Mouse (Mus musculus): Measurements from ENCODE around the gene Trip10. TPM values are rescaled to one million over a fixed set of nuclear protein-coding genes. Genes with fewer than 3 reads are reported as not detected.

Gene Trip10
- polyA plus RNA-seq, 1 experiment: 61.1 TPM

DNA sequence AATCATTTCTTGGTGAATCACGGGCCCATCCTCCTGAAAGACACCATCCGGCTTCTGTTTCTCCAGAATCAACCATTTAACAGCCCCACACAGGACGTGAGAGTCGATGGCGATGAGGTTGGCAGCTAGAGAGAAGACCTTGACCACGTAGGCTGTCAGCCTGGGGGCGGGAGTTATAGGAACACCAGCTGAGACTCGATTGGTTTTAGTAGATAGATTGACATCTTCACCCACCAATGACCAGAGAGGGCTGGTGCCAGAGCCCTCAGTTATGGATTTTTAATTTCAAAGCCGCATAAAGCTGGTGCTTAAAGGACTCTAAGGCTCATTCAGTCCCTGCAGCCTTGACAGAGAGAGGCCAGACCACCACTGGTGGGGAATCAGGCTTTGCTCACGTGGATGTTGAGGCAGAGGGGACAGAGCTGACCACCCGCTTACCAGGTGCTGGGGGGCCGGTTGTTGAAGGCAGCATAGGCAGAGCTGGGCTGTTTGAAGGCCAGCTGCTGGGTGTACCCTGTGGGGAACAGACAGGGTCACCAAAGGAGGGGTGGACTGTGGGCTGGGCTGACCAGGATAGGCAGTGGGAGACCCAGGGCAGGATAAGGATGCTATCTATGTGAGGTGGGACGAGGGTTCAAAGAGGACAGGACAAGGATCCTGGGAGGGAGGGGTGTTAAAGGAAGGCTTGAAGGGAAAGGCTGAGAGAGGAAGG, 34.4 kb upstream of the Trip10 start:
- no peaks in the 10 kb centered on the region for H3K9me3 ChIP-seq (replicated peaks; ENCODE audit: control insufficient read depth, insufficient read depth, low read length, poor library complexity, severe bottlenecking)
- H3K4me3 ChIP-seq (ENCODE audit: low read depth, low read length): no peak overlapping the region
- TF ChIP-seq POLR2A (IDR thresholded peaks at IDR 0.05; ENCODE audit: insufficient read depth, low read length): no peak
- TF ChIP-seq EP300 (IDR thresholded peaks at IDR 0.05; ENCODE audit: insufficient read depth, low read depth, low read length): no peak
- no peak for TF ChIP-seq CTCF (IDR thresholded peaks at IDR 0.05; ENCODE audit: low read depth, low read length)
- H3K27me3 ChIP-seq (ENCODE audit: control insufficient read depth, insufficient read depth, low read length, poor library complexity, severe bottlenecking): no peaks in the 10 kb centered on the region
- no peak overlapping the region for H3K27ac ChIP-seq (ENCODE audit: insufficient read depth, low read length)
- H3K9ac ChIP-seq (ENCODE audit: low read depth, poor library complexity, severe bottlenecking): no peak overlapping the region
- H3K36me3 ChIP-seq (ENCODE audit: control insufficient read depth, insufficient read depth, low read length, poor library complexity, severe bottlenecking): no peaks in the 10 kb centered on the region
- no peaks in the 10 kb centered on the region for H3K4me1 ChIP-seq (ENCODE audit: control insufficient read depth, insufficient read depth, low read length)

DNA sequence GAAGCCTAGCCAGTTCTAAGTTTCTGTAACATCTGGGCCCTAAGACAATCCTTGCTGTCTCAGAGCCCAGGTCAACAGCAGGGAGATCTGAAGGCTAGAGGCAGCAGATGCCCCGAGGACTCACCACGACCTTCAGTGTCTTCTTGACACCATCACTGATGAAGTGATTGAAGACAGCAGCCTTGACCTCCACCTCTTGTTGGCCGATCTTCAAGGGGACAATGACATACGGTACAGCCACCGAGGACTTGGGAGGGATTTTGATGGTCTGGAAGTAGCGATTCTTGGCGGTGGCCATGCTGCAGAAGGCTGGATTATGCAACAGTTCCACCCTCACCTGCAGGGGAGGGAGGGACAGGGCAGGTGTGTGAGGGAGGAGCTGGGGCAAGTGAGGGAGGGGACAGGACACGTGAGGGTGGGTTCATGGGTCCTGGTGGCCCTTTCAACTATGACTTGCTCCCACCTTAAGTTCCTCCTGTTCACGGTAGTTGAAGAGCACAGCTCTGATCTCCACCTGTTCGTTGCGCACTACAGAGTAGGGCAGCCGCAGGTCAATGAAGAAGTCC, 30.8 kb upstream of the Trip10 start:
- Histone ChIP-seq H3K27ac (ENCODE audit: insufficient read depth, low read length) (no peak overlapping the region), H3K4me1 (ENCODE audit: control insufficient read depth, insufficient read depth, low read length) (no peaks in the 10 kb centered on the region), H3K4me3 (ENCODE audit: low read depth, low read length) (no peak overlapping the region), H3K36me3 (ENCODE audit: control insufficient read depth, insufficient read depth, low read length, poor library complexity, severe bottlenecking) (no peaks in the 10 kb centered on the region), H3K9me3 (replicated peaks; ENCODE audit: control insufficient read depth, insufficient read depth, low read length, poor library complexity, severe bottlenecking) (no peaks in the 10 kb centered on the region), H3K27me3 (ENCODE audit: control insufficient read depth, insufficient read depth, low read length, poor library complexity, severe bottlenecking) (no peaks in the 10 kb centered on the region), H3K9ac (ENCODE audit: low read depth, poor library complexity, severe bottlenecking) (no peak overlapping the region)
- TF ChIP-seq EP300 (IDR thresholded peaks at IDR 0.05; ENCODE audit: insufficient read depth, low read depth, low read length) (no peak), CTCF (IDR thresholded peaks at IDR 0.05; ENCODE audit: low read depth, low read length) (no peak), POLR2A (IDR thresholded peaks at IDR 0.05; ENCODE audit: insufficient read depth, low read length) (no peak)

DNA sequence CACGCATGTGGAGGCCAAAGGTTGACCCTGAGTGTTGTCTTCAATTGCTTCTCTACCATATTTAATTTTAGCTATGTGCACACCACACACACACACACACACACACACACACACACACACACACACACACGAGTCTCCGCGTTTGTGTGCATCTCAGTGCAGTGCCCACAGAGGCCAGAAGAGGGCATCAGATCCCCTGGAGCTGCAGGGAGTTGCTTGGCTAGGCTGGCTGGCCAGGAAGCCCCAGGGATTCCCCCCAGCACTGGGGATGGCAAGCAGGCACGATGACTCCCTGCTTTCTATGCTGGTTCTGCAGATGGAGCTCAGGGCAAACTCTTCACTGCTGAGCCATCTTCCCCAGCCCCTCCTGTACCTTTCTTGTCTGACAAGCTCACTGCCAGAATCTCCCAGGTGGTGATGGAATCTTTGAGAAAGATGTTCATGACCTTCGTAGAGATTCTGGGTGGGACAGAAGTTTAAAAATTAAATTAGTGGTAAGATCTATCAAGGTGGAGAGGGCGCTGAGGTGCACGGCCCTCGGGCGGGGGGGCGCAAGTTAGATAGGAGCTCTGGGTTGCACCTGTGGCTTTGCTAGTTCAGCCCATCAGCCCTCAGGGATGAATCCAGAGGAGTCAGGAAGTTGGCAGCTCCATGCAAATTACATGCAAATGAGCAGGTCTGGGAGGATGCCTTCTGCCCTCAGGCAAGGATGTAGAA, 29.9 kb upstream of the Trip10 start:
- Histone ChIP-seq H3K36me3 (ENCODE audit: control insufficient read depth, insufficient read depth, low read length, poor library complexity, severe bottlenecking) (no peaks in the 10 kb centered on the region), H3K4me3 (ENCODE audit: low read depth, low read length) (no peak overlapping the region), H3K27me3 (ENCODE audit: control insufficient read depth, insufficient read depth, low read length, poor library complexity, severe bottlenecking) (no peaks in the 10 kb centered on the region), H3K9me3 (replicated peaks; ENCODE audit: control insufficient read depth, insufficient read depth, low read length, poor library complexity, severe bottlenecking) (no peaks in the 10 kb centered on the region), H3K4me1 (ENCODE audit: control insufficient read depth, insufficient read depth, low read length) (no peaks in the 10 kb centered on the region), H3K27ac (ENCODE audit: insufficient read depth, low read length) (no peak overlapping the region), H3K9ac (ENCODE audit: low read depth, poor library complexity, severe bottlenecking) (no peak overlapping the region)
- no peak for TF ChIP-seq POLR2A (IDR thresholded peaks at IDR 0.05; ENCODE audit: insufficient read depth, low read length)
- 0 out of 2 replicates have a peak, but pooled peaks have one; percentile 10 for TF ChIP-seq EP300 (IDR thresholded peaks at IDR 0.05; ENCODE audit: insufficient read depth, low read depth, low read length)
- peak; percentile 76 for TF ChIP-seq CTCF (IDR thresholded peaks at IDR 0.05; ENCODE audit: low read depth, low read length)

DNA sequence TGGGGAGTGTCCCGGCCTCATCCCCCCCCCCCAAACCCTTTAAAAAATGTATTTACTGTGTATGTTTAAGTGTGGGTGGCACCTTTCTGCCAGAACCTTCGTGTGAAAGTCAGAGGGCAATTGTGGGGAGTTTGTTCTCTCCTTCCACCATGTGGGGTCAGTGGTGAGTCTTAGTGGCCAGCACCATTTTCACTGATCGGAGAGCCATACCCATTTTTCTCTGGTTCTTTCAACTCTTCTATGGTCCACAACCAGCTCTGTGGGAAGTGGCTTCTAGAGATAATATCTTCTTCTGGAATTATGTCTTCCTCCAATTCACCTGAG, 29.4 kb upstream of the Trip10 start:
- Histone ChIP-seq H3K9ac (ENCODE audit: low read depth, poor library complexity, severe bottlenecking) (no peak overlapping the region), H3K4me3 (ENCODE audit: low read depth, low read length) (no peak overlapping the region), H3K27ac (ENCODE audit: insufficient read depth, low read length) (no peak overlapping the region), H3K4me1 (ENCODE audit: control insufficient read depth, insufficient read depth, low read length) (no peaks in the 10 kb centered on the region), H3K9me3 (replicated peaks; ENCODE audit: control insufficient read depth, insufficient read depth, low read length, poor library complexity, severe bottlenecking) (no peaks in the 10 kb centered on the region), H3K27me3 (ENCODE audit: control insufficient read depth, insufficient read depth, low read length, poor library complexity, severe bottlenecking) (no peaks in the 10 kb centered on the region), H3K36me3 (ENCODE audit: control insufficient read depth, insufficient read depth, low read length, poor library complexity, severe bottlenecking) (no peaks in the 10 kb centered on the region)
- peak; percentile 29 for TF ChIP-seq CTCF (IDR thresholded peaks at IDR 0.05; ENCODE audit: low read depth, low read length)
- TF ChIP-seq EP300 (IDR thresholded peaks at IDR 0.05; ENCODE audit: insufficient read depth, low read depth, low read length): no peak

DNA sequence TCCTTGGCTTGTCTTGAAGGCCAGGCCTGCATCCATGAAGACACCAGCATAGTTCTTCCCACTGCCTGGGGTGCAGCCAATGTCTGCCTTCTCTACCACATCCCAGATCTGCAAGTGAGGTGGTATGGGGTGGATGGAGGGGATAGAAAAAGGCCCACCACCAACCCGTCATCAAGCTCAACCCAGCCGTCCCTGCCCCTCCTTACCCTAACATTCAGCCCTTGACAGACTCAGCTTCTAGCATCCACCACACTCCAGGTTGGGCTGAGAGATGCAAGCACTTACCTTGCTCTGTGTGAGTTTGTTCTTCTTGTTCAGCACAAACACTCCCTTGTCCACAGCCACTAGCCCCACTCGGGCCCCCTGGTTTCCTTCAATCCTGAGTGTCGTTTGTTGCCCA, 27.3 kb upstream of the Trip10 start:
- no peak overlapping the region for H3K27ac ChIP-seq (ENCODE audit: insufficient read depth, low read length)
- no peak for TF ChIP-seq CTCF (IDR thresholded peaks at IDR 0.05; ENCODE audit: low read depth, low read length)
- TF ChIP-seq POLR2A (IDR thresholded peaks at IDR 0.05; ENCODE audit: insufficient read depth, low read length): no peak
- no peak for TF ChIP-seq EP300 (IDR thresholded peaks at IDR 0.05; ENCODE audit: insufficient read depth, low read depth, low read length)
- no peaks in the 10 kb centered on the region for H3K27me3 ChIP-seq (ENCODE audit: control insufficient read depth, insufficient read depth, low read length, poor library complexity, severe bottlenecking)
- no peaks in the 10 kb centered on the region for H3K9me3 ChIP-seq (replicated peaks; ENCODE audit: control insufficient read depth, insufficient read depth, low read length, poor library complexity, severe bottlenecking)
- H3K36me3 ChIP-seq (ENCODE audit: control insufficient read depth, insufficient read depth, low read length, poor library complexity, severe bottlenecking): no peaks in the 10 kb centered on the region
- no peak overlapping the region for H3K4me3 ChIP-seq (ENCODE audit: low read depth, low read length)
- H3K9ac ChIP-seq (ENCODE audit: low read depth, poor library complexity, severe bottlenecking): no peak overlapping the region
- H3K4me1 ChIP-seq (ENCODE audit: control insufficient read depth, insufficient read depth, low read length): no peaks in the 10 kb centered on the region

DNA sequence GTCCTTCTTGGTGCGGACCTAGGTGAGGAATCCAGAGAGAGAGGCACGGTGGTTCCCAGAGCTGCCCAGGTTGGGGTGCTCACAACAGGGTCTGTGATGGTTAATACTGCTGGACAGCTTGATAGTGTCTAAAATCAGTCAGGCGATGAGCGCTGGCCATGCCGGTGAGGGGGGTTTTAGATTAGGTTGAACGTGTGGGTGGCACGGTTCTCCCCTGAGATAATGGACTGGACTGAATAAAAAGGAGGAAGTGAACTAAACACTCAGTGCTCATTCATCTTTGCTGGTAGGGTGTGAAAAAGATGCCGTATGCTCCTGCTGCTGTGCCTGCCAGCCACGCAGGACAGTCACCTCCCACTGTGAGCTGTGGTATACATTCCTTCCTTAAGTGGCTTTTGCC, 25.9 kb upstream of the Trip10 start:
- Histone ChIP-seq H3K4me1 (ENCODE audit: control insufficient read depth, insufficient read depth, low read length) (no peaks in the 10 kb centered on the region), H3K9ac (ENCODE audit: low read depth, poor library complexity, severe bottlenecking) (no peak overlapping the region), H3K36me3 (ENCODE audit: control insufficient read depth, insufficient read depth, low read length, poor library complexity, severe bottlenecking) (no peaks in the 10 kb centered on the region), H3K27ac (ENCODE audit: insufficient read depth, low read length) (no peak overlapping the region), H3K9me3 (replicated peaks; ENCODE audit: control insufficient read depth, insufficient read depth, low read length, poor library complexity, severe bottlenecking) (no peaks in the 10 kb centered on the region), H3K4me3 (ENCODE audit: low read depth, low read length) (no peak overlapping the region), H3K27me3 (ENCODE audit: control insufficient read depth, insufficient read depth, low read length, poor library complexity, severe bottlenecking) (no peaks in the 10 kb centered on the region)
- TF ChIP-seq EP300 (IDR thresholded peaks at IDR 0.05; ENCODE audit: insufficient read depth, low read depth, low read length): no peak
- TF ChIP-seq CTCF (IDR thresholded peaks at IDR 0.05; ENCODE audit: low read depth, low read length): no peak
- no peak for TF ChIP-seq POLR2A (IDR thresholded peaks at IDR 0.05; ENCODE audit: insufficient read depth, low read length)
